Mouse (Mus musculus) intestine, postnatal 0 days (tissue): ENCODE results near the gene Arf5. TPM values are rescaled to one million over a fixed set of nuclear protein-coding genes. Genes with fewer than 3 reads are reported as not detected.

ENCODE experiments used
- ATAC-seq: fragments of 200-750 bp; cut with Nextera tagmentation; 2 replicates; pipeline ENCODE4 v1.8.0; 2017; ENCODE audit warnings: mild to moderate bottlenecking, moderate TSS enrichment, moderate library complexity
- H3K27ac ChIP-seq: fragments of 300-500 bp; sonication (generic); 2 replicates; pipeline ENCODE4 v1.5.1; 2014; ENCODE audit warnings: mild to moderate bottlenecking, low read depth, low read length, moderate library complexity
- H3K27me3 ChIP-seq: fragments of 300-500 bp; sonication (generic); replicated peaks from 2 replicates; pipeline ENCODE4 v1.6.1; 2014; ENCODE audit warnings: low read length, mixed read lengths; ENCODE audit not compliant: control insufficient read depth, insufficient read depth
- H3K36me3 ChIP-seq: fragments of 300-500 bp; sonication (generic); 2 replicates; pipeline ENCODE4 v1.6.1; 2014; ENCODE audit warnings: mild to moderate bottlenecking, moderate library complexity; ENCODE audit not compliant: control insufficient read depth, insufficient read depth
- H3K4me1 ChIP-seq: fragments of 300-500 bp; sonication (generic); replicated peaks from 2 replicates; pipeline ENCODE4 v1.6.1; 2014; ENCODE audit warnings: antibody characterized with exemption, low read length, mixed read lengths; ENCODE audit not compliant: control insufficient read depth, insufficient read depth
- H3K4me2 ChIP-seq: fragments of 300-500 bp; sonication (generic); replicated peaks from 2 replicates; pipeline ENCODE4 v1.6.1; 2014; ENCODE audit warnings: low read depth, mild to moderate bottlenecking, moderate library complexity
- H3K4me3 ChIP-seq: fragments of 300-500 bp; sonication (generic); 2 replicates; pipeline ENCODE4 v1.5.1; 2014; ENCODE audit warnings: low read depth, low read length
- H3K9ac ChIP-seq: fragments of 300-500 bp; sonication (generic); 2 replicates; pipeline ENCODE4 v1.6.1; 2014; ENCODE audit warnings: mild to moderate bottlenecking, low read depth, low read length
- H3K9me3 ChIP-seq: fragments of 300-500 bp; sonication (generic); 2 replicates; pipeline ENCODE4 v1.6.1; 2016; ENCODE audit warnings: mixed run types; ENCODE audit not compliant: control insufficient read depth
- CTCF ChIP-seq: sonication (generic); IDR thresholded peaks from 2 replicates; pipeline ENCODE4 v1.5.1; 2016; ENCODE audit warnings: low read depth, mild to moderate bottlenecking, control low read depth, antibody characterized with exemption, moderate library complexity
- WGBS: fragments of 180-500 bp; shearing (Covaris S2); extraction: QIAGEN DNeasy Blood & Tissue Kit; methylation state at CpG from one replicate; pipeline ENCODE4 v1.1.7; 2014; 5-methylcytosine and 5-hydroxymethylcytosine counted together
- polyA plus RNA-seq: library from polyadenylated mRNA; unstranded; fragments of >200 nt; fragmentation: Nextera tagmentation; extraction: Ambion mirVana; gene quantifications from 2 replicates; pipeline ENCODE4 v1.2.1, GENCODE M21; 2015

Gene Arf5
- polyA plus RNA-seq, 1 experiment from 2014 or later, result 289 TPM

GRCm38 (mm10) chr6:28459221-28459668, 35.9 kb downstream of the Arf5 start:
- Histone ChIP-seq H3K4me1 (no peaks in the 10 kb centered on the region), H3K9me3 (no peaks in the 10 kb centered on the region), H3K27me3 (0 out of 2 replicates have a peak, but pooled peaks cover 6% of the 10 kb centered on the region), H3K27ac (no peak overlapping the region), H3K9ac (no peak overlapping the region), H3K4me2 (no peak overlapping the region), H3K36me3 (no peaks in the 10 kb centered on the region), H3K4me3 (no peak overlapping the region)
- ATAC-seq, result no peak
- no peak for TF ChIP-seq CTCF

DNA sequence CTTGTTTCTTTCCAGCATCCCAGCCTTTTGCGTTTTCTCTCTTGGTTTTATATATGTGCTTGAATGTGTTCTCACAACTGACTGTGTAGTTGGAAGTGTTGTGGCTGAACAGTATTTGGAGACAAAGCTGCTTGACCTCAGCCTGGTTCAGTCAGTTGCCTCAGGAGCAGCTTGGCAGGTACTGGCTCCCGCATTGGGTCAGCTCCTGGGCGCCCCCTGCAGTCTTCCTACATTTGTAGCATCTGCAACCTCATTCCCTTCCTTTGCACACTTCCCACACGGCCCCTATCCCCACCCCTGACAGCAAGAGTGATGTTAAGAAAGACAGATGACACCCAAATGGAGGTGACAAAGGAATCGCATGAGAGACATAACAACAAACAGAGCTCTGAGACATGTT, 37.2 kb downstream of the Arf5 start:
- 7% methylated on average over 5 of the region's 5 CpGs for WGBS
- peak; percentile 83 for TF ChIP-seq CTCF
- Histone ChIP-seq H3K4me3 (no peak overlapping the region), H3K4me2 (no peak overlapping the region), H3K27ac (no peak overlapping the region), H3K36me3 (no peaks in the 10 kb centered on the region), H3K9ac (no peak overlapping the region), H3K27me3 (0 out of 2 replicates have a peak, but pooled peaks cover 3% of the 10 kb centered on the region), H3K4me1 (no peaks in the 10 kb centered on the region), H3K9me3 (no peaks in the 10 kb centered on the region)
- no peak for ATAC-seq

DNA sequence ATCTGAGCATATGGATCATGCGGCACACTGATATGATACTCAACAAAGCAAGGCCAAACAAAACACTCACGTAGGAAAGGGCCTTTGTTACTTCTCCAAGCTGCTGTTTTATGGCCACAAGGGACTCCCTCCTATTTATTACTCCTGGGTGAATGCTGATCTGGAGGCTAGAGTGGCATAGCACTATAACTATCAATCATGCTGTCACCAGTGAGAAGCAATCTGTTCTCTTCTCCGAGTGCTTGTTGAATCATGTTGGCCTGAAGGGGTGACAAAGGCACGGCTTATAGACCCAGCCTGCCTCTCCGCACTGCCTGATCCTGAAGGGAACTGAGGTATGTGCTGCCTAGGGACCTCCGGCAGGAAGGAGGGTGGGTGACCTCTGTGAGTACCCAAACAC, 41.3 kb downstream of the Arf5 start:
- Histone ChIP-seq H3K36me3 (no peaks in the 10 kb centered on the region), H3K9ac (no peak overlapping the region), H3K27me3 (no peaks in the 10 kb centered on the region), H3K4me2 (peak overlapping the region; percentile 27; the same call in 1 of the 2 replicates), H3K27ac (no peak overlapping the region), H3K4me1 (no peaks in the 10 kb centered on the region), H3K4me3 (no peak overlapping the region), H3K9me3 (no peaks in the 10 kb centered on the region)
- 10% methylated on average over 6 of the region's 6 CpGs for WGBS
- ATAC-seq, result peak; percentile 85
- TF ChIP-seq CTCF, result 0 out of 2 replicates have a peak, but pooled peaks have one; percentile 5

DNA sequence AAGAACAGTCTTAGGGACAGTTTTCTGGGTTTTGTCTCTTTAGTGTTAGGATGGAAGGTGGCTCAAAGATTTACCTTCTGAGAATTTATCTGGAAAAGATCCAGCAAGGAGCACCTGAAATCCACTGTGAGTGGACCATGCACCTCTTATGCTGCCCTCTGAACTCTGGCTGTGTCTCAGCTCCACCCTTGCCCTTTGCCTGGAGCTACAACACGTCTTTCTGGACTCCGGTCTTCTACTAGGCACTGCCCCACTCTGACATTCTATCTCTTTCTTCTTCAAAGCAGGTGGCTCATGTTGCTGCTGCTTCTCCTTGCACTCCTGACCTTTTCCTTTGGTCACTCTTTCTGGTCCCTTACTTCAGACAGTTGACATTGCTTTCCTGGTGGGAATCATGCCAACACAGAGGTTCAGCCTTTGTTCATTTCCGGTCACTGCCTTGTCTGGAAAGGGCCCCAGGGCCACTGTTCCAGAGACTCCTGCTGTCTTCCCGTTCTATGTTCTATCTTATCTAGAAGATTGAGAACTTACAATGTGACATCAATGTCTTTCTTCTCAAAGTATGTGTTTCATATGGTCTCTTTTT, 46.8 kb downstream of the Arf5 start:
- H3K9me3 ChIP-seq, result no peaks in the 10 kb centered on the region
- TF ChIP-seq CTCF, result no peak
- H3K4me1 ChIP-seq, result no peaks in the 10 kb centered on the region
- ATAC-seq, result peak; percentile 88
- H3K27me3 ChIP-seq, result no peaks in the 10 kb centered on the region
- peak overlapping the region; percentile 54; the same call in 1 of the 2 replicates for H3K27ac ChIP-seq
- no peaks in the 10 kb centered on the region for H3K36me3 ChIP-seq
- H3K4me3 ChIP-seq, result no peak overlapping the region
- no peak overlapping the region for H3K4me2 ChIP-seq
- H3K9ac ChIP-seq, result no peak overlapping the region
- WGBS, result 31% methylated on average over 4 of the region's 4 CpGs

- H3K4me1 ChIP-seq, result no peaks in the 10 kb centered on the region
- no peak overlapping the region for H3K4me2 ChIP-seq
- peak; percentile 30 for TF ChIP-seq CTCF
- H3K4me3 ChIP-seq, result no peak overlapping the region
- peak overlapping the region; percentile 54; the same call in 1 of the 2 replicates for H3K27ac ChIP-seq
- ATAC-seq, result peak; percentile 48
- no peaks in the 10 kb centered on the region for H3K36me3 ChIP-seq
- H3K9ac ChIP-seq, result no peak overlapping the region
- no peaks in the 10 kb centered on the region for H3K9me3 ChIP-seq
- 74% methylated on average over 5 of the region's 5 CpGs for WGBS
- H3K27me3 ChIP-seq, result no peaks in the 10 kb centered on the region
These were observed 47.3 kb downstream of the Arf5 start for GRCm38 (mm10) chr6:28470621-28471020.

DNA sequence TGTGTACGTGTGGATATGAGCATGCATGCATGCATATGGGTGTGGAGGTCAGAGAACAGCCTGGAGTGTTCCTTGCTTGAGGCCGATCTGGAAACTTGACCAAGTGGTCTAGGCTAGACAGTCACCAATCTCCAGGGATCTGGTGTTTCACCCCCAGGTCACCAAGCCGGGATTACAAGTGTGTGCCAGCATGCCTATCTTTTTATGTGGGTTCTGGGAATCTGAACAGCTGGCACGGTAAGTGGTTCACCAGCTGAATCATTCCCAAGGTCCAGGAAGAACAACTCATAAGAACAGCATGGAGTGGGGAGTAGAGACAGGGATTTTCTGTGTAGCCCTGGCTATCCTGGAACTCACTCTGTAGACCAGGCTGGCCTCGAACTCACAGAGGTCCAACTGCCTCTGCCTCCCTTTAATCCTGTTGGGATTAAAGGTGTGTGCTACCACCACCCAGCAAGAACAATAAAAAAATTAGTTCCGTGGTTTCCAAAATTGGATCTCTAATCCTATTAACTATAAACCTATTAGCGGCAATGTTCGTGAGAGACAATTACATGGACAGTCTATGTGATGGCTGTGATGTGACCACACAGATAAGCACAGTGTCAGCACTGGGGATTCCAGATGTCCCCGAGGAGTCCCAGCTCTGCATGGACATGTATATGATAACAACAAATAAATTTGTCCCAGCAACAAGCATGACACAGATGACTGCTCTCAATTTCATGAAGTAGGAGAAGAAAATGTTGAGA, 48.1 kb downstream of the Arf5 start:
- WGBS, result 87% methylated on average over 9 of the region's 9 CpGs
- Histone ChIP-seq H3K9me3 (no peaks in the 10 kb centered on the region), H3K27ac (no peak overlapping the region), H3K4me1 (no peaks in the 10 kb centered on the region), H3K9ac (no peak overlapping the region), H3K4me3 (no peak overlapping the region), H3K36me3 (no peaks in the 10 kb centered on the region), H3K27me3 (no peaks in the 10 kb centered on the region), H3K4me2 (no peak overlapping the region)
- ATAC-seq, result no peak
- TF ChIP-seq CTCF, result no peak
